Mouse (Mus musculus) cerebellum, adult 2 months (tissue): ENCODE data around the gene Tiam1.

Source experiments
- CTCF ChIP-seq: fragments of 200-500 bp; IDR thresholded peaks from 2 replicates; pipeline ENCODE4 v1.5.1; 2011; ENCODE audit warnings: low read depth, mild to moderate bottlenecking, control low read depth, low read length, moderate library complexity, borderline replicate concordance; ENCODE audit not compliant: insufficient read depth
- POLR2A ChIP-seq: fragments of 200-500 bp; IDR thresholded peaks from 2 replicates; pipeline ENCODE4 v1.6.1; 2011; ENCODE audit warnings: low read length, control low read depth, borderline replicate concordance; ENCODE audit not compliant: insufficient read depth

DNA sequence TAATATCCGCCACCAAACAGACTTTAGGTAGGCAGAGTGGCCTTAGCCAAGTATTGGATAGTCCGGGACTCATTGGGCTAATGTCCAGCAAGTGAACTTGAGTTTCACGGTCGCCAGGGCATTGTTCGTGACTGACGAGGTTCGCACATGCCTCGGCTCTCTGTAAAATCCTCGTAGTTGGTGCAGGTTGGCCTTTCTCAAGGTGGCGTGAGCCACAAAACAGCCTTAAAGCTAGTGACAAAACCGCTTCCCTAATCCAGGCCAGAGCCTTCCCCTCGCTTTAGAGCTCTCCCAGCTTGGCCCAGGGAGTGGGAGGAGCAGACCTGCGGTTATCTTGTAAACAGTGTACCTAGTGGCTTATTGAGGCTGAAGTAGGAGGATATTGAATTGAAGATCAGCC lies 972 bp upstream of the Tiam1 start:
- no peak for TF ChIP-seq POLR2A
- TF ChIP-seq CTCF: no peak
